Mouse (Mus musculus) embryonic fibroblast, embryonic 13.5 days (primary cell): ENCODE data around the gene Pla2g4e.

Experiments used
- CTCF ChIP-seq: IDR thresholded peaks from 2 replicates; pipeline ENCODE4 v1.5.1; 2011; ENCODE audit warnings: mild to moderate bottlenecking, control low read depth, low read length, moderate library complexity, borderline replicate concordance; ENCODE audit not compliant: insufficient read depth
- POLR2A ChIP-seq: IDR thresholded peaks from 2 replicates; pipeline ENCODE4 v1.6.1; 2011; ENCODE audit warnings: low read depth, mild to moderate bottlenecking, control low read depth, low read length, moderate library complexity

- TF ChIP-seq CTCF (no peak), POLR2A (no peak)
These were observed 57.6 kb downstream of the Pla2g4e start for GRCm38 (mm10) chr2:120187583-120187982.
